Comparison of ENCODE assay signal across 20 mouse cellular contexts in genomic region chr16:31901886-31902285, GRCm38 (mm10). TPM values are rescaled to one million over a fixed set of nuclear protein-coding genes. Genes with fewer than 3 reads are reported as not detected.
"Had no signal": no experiment of that assay in that cellular context is flagged by ENCODE, and none has a peak within 500 bp of the region (broad histone marks: within the 10 kb centered on the region; RNA-seq: fewer than 3 reads in every experiment).

No protein-coding gene starts in this region.

- H3K4me2 ChIP-seq: liver, embryonic 15.5 days; lung, embryonic 15.5 days; midbrain, embryonic 12.5 days; midbrain, embryonic 15.5 days; neural tube, embryonic 12.5 days had no signal

- H3K9ac ChIP-seq: liver, embryonic 15.5 days; liver, postnatal 0 days; lung, embryonic 15.5 days; midbrain, embryonic 12.5 days; midbrain, embryonic 15.5 days; neural tube, embryonic 12.5 days had no signal

- DNase-seq: liver, postnatal 0 days; lung, adult 2 months; lung, postnatal 14 days; lung, postnatal 36 days; spleen, adult 18-20 months; thymus, adult 18-20 months; thymus, postnatal 14 days; thymus, postnatal 36 days had no signal

- ATAC-seq: liver, postnatal 0 days; lung, postnatal 0 days; midbrain, embryonic 15.5 days had no signal

- H3K9me3 ChIP-seq: liver, embryonic 15.5 days; lung, embryonic 15.5 days; midbrain, embryonic 15.5 days; neural tube, embryonic 12.5 days had no signal

- H3K4me3 ChIP-seq: liver, embryonic 15.5 days; lung, embryonic 15.5 days; megakaryocyte, embryonic 14.5 days; midbrain, embryonic 12.5 days; midbrain, embryonic 15.5 days; neural tube, embryonic 12.5 days had no signal

- H3K36me3 ChIP-seq: liver, embryonic 15.5 days; lung, embryonic 15.5 days; midbrain, embryonic 12.5 days; midbrain, embryonic 15.5 days; neural tube, embryonic 12.5 days had no signal

- H3K27me3 ChIP-seq: midbrain, embryonic 15.5 days; neural tube, embryonic 12.5 days had no signal

- H3K27ac ChIP-seq: liver, embryonic 15.5 days; lung, embryonic 15.5 days; macrophage; midbrain, embryonic 12.5 days; midbrain, embryonic 15.5 days; neural tube, embryonic 12.5 days had no signal

RNA-seq across cellular contexts. Expression of gene Meltf, which starts 23.3 kb away (rescaled TPM):
- total RNA-seq: megakaryocyte progenitor cell, adult 5-6 weeks; monocyte, adult 5-6 weeks; neutrophil, adult 5-6 weeks had no signal
- polyA plus RNA-seq: lung, postnatal 0 days; macrophage; small intestine, adult 2 months had no signal

RNA-seq across cellular contexts. Expression of gene Pigz, which starts 31.8 kb away (rescaled TPM):
- total RNA-seq: megakaryocyte progenitor cell, adult 5-6 weeks; monocyte, adult 5-6 weeks; neutrophil, adult 5-6 weeks had no signal
